Mouse (Mus musculus) midbrain, embryonic 10.5 days (tissue): ENCODE measurements around the gene Glt6d1. TPM values are rescaled to one million over a fixed set of nuclear protein-coding genes. Genes with fewer than 3 reads are reported as not detected.

Experiments used
- polyA plus RNA-seq: library from polyadenylated mRNA; unstranded; fragments of >200 nt; fragmentation: Nextera tagmentation; extraction: Ambion mirVana; gene quantifications from 2 replicates; pipeline ENCODE4 v1.2.1, GENCODE M21; 2016

Gene Glt6d1
- polyA plus RNA-seq, 1 experiment from 2014 or later: not detected

Other genes with a start within 250 kb of the Glt6d1 start
- 6.7 and 7.8 TPM in 2 replicates for gene Mamdc4, start 241.0 kb downstream of the Glt6d1 start, polyA plus RNA-seq
- 159 and 187 TPM in 2 replicates for gene Phpt1, start 240.6 kb downstream of the Glt6d1 start, polyA plus RNA-seq
- 0.05 and 0.27 TPM in 2 replicates for gene Ajm1, start 234.1 kb downstream of the Glt6d1 start, polyA plus RNA-seq
- 71.2 and 75.1 TPM in 2 replicates for gene Rabl6, start 207.3 kb downstream of the Glt6d1 start, polyA plus RNA-seq
- 0.04 and 0.12 TPM in 2 replicates for gene Ccdc183, start 198.2 kb downstream of the Glt6d1 start, polyA plus RNA-seq
- gene Tmem141, start 193.8 kb downstream of the Glt6d1 start, polyA plus RNA-seq: 12.8 and 14.7 TPM in 2 replicates
- gene Fcna, start 187.8 kb downstream of the Glt6d1 start, polyA plus RNA-seq: 0.36 and 1.4 TPM in 2 replicates
- not detected in 2 replicates for gene Lcn8, start 162.7 kb downstream of the Glt6d1 start, polyA plus RNA-seq
- not detected in 2 replicates for gene Lcn5, start 157.9 kb downstream of the Glt6d1 start, polyA plus RNA-seq
- gene Lcn6, start 139.1 kb downstream of the Glt6d1 start, polyA plus RNA-seq: not detected in 2 replicates
- gene Lcn10, start 133.1 kb downstream of the Glt6d1 start, polyA plus RNA-seq: not detected in 2 replicates
- gene Obp2a, start 115.8 kb downstream of the Glt6d1 start, polyA plus RNA-seq: not detected in 2 replicates
- 70.8 and 77.6 TPM in 2 replicates for gene Bmyc, start 109.1 kb downstream of the Glt6d1 start, polyA plus RNA-seq
- gene Obp2b, start 78.8 kb downstream of the Glt6d1 start, polyA plus RNA-seq: not detected in 2 replicates
- not detected in 2 replicates for gene Lcn3, start 50.3 kb downstream of the Glt6d1 start, polyA plus RNA-seq
- not detected in 2 replicates for gene Lcn11, start 38.8 kb downstream of the Glt6d1 start, polyA plus RNA-seq
- not detected in 2 replicates for gene Gm13539, start 33.6 kb downstream of the Glt6d1 start, polyA plus RNA-seq
- not detected in 2 replicates for gene Lcn9, start 7.3 kb upstream of the Glt6d1 start, polyA plus RNA-seq
- gene Sohlh1, start 31.4 kb upstream of the Glt6d1 start, polyA plus RNA-seq: not detected in 2 replicates
- 0.41 and 0.49 TPM in 2 replicates for gene Kcnt1, start 47.9 kb upstream of the Glt6d1 start, polyA plus RNA-seq
- gene Camsap1, start 167.4 kb upstream of the Glt6d1 start, polyA plus RNA-seq: 20.6 and 38.1 TPM in 2 replicates
- 87.4 and 89.5 TPM in 2 replicates for gene Ubac1, start 205.9 kb upstream of the Glt6d1 start, polyA plus RNA-seq